Mouse (Mus musculus) cerebellum, adult 2 months (tissue): Measurements from ENCODE around the gene Igf2bp2. TPM values are rescaled to one million over a fixed set of nuclear protein-coding genes. Genes with fewer than 3 reads are reported as not detected.

Experiments
- DNase-seq, 2 experiments: peaks; one replicate each; pipeline ENCODE4 v3.0.0; 2021
- H3K27ac ChIP-seq: fragments of 200-500 bp; 2 replicates; pipeline ENCODE4 v1.5.1; 2012; ENCODE audit warnings: low read length, control low read depth, inconsistent platforms; ENCODE audit not compliant: insufficient read depth
- H3K27me3 ChIP-seq: fragments of 200-500 bp; 2 replicates; pipeline ENCODE4 v1.6.1; 2012; ENCODE audit warnings: inconsistent platforms, mild to moderate bottlenecking, low read length, moderate library complexity; ENCODE audit not compliant: control insufficient read depth, insufficient read depth
- H3K4me1 ChIP-seq: fragments of 200-500 bp; 2 replicates; pipeline ENCODE4 v1.6.1; 2011; ENCODE audit warnings: low read length; ENCODE audit not compliant: control insufficient read depth, insufficient read depth
- H3K4me3 ChIP-seq: fragments of 200-500 bp; replicated peaks from 2 replicates; pipeline ENCODE3; 2011; ENCODE audit warnings: mild to moderate bottlenecking, low read depth, low read length, control low read depth; ENCODE audit not compliant: insufficient read depth
- CTCF ChIP-seq: fragments of 200-500 bp; IDR thresholded peaks from 2 replicates; pipeline ENCODE4 v1.5.1; 2011; ENCODE audit warnings: low read depth, mild to moderate bottlenecking, control low read depth, low read length, moderate library complexity, borderline replicate concordance; ENCODE audit not compliant: insufficient read depth
- POLR2A ChIP-seq: fragments of 200-500 bp; IDR thresholded peaks from 2 replicates; pipeline ENCODE4 v1.6.1; 2011; ENCODE audit warnings: low read length, control low read depth, borderline replicate concordance; ENCODE audit not compliant: insufficient read depth
- WGBS: fragments of 180-500 bp; shearing (Covaris S2); methylation state at CpG from one replicate; pipeline ENCODE4 v1.1.7; 2018; 5-methylcytosine and 5-hydroxymethylcytosine counted together
- polyA plus RNA-seq: library from polyadenylated mRNA; depleted of rRNA; stranded (reverse); fragments of >200 nt; gene quantifications from 2 replicates; pipeline ENCODE4 v1.2.3, GENCODE M21; 2012

The Igf2bp2 gene
- polyA plus RNA-seq, 1 experiment, result 0.23 TPM

- WGBS, result 87% methylated on average over 4 of the region's 4 CpGs
- H3K4me1 ChIP-seq, result no peaks in the 10 kb centered on the region
- TF ChIP-seq POLR2A, result no peak
- TF ChIP-seq CTCF, result no peak
Measured at GRCm38 (mm10) chr16:22126936-22127335, 36.2 kb downstream of the Igf2bp2 start.

GRCm38 (mm10) chr16:22124325-22124918 lies 38.7 kb downstream of the Igf2bp2 start:
- 86% methylated on average over 7 of the region's 7 CpGs for WGBS
- Histone ChIP-seq H3K4me3 (no peak overlapping the region), H3K4me1 (no peaks in the 10 kb centered on the region), H3K27ac (no peak overlapping the region), H3K27me3 (no peaks in the 10 kb centered on the region)
- DNase-seq, result no peak
- TF ChIP-seq CTCF (no peak), POLR2A (no peak)

More at GRCm38 (mm10) chr16:22126936-22127335, 36.2 kb downstream of the Igf2bp2 start:
- Histone ChIP-seq H3K27me3 (no peaks in the 10 kb centered on the region), H3K4me3 (no peak overlapping the region), H3K27ac (no peak overlapping the region)
- DNase-seq, result no peak

GRCm38 (mm10) chr16:22123658-22124057 lies 39.4 kb downstream of the Igf2bp2 start:
- WGBS, result 20% methylated on average over 5 of the region's 5 CpGs
- no peaks in the 10 kb centered on the region for H3K4me1 ChIP-seq
- H3K27me3 ChIP-seq, result no peaks in the 10 kb centered on the region
- TF ChIP-seq POLR2A, result no peak
- peak; percentile 71; the same call in 1 of the 2 replicates for TF ChIP-seq CTCF
- peak; percentile 30 to 49 for DNase-seq
- H3K27ac ChIP-seq, result no peak overlapping the region
- no peak overlapping the region for H3K4me3 ChIP-seq

- no peaks in the 10 kb centered on the region for H3K4me1 ChIP-seq
- no peaks in the 10 kb centered on the region for H3K27me3 ChIP-seq
- DNase-seq, result no peak
- no peak for TF ChIP-seq POLR2A
- no peak for TF ChIP-seq CTCF
- H3K4me3 ChIP-seq, result no peak overlapping the region
- H3K27ac ChIP-seq, result no peak overlapping the region
- 91% methylated on average over 8 of the region's 8 CpGs for WGBS
Measured at GRCm38 (mm10) chr16:22121109-22121508, 42.0 kb downstream of the Igf2bp2 start.

- H3K4me1 ChIP-seq, result no peaks in the 10 kb centered on the region
- 92% methylated on average over 15 of the region's 15 CpGs for WGBS
- no peak overlapping the region for H3K27ac ChIP-seq
- no peak for DNase-seq
- no peaks in the 10 kb centered on the region for H3K27me3 ChIP-seq
- TF ChIP-seq POLR2A (no peak), CTCF (no peak)
- H3K4me3 ChIP-seq, result no peak overlapping the region
Measured at GRCm38 (mm10) chr16:22119524-22119923, 43.6 kb downstream of the Igf2bp2 start.

GRCm38 (mm10) chr16:22118716-22119501 lies 44.2 kb downstream of the Igf2bp2 start:
- TF ChIP-seq CTCF (no peak), POLR2A (no peak)
- Histone ChIP-seq H3K4me1 (no peaks in the 10 kb centered on the region), H3K4me3 (no peak overlapping the region), H3K27ac (no peak overlapping the region), H3K27me3 (no peaks in the 10 kb centered on the region)
- WGBS, result 81% methylated on average over 14 of the region's 14 CpGs
- DNase-seq, result no peak

- no peak for DNase-seq
- TF ChIP-seq POLR2A (no peak), CTCF (no peak)
- Histone ChIP-seq H3K4me1 (no peaks in the 10 kb centered on the region), H3K27ac (no peak overlapping the region), H3K27me3 (no peaks in the 10 kb centered on the region), H3K4me3 (no peak overlapping the region)
- 88% methylated on average over 4 of the region's 4 CpGs for WGBS
Measured at GRCm38 (mm10) chr16:22118151-22118550, 44.9 kb downstream of the Igf2bp2 start.

- Histone ChIP-seq H3K27me3 (no peaks in the 10 kb centered on the region), H3K4me1 (no peaks in the 10 kb centered on the region), H3K4me3 (no peak overlapping the region), H3K27ac (no peak overlapping the region)
- no peak for TF ChIP-seq POLR2A
- 94% methylated on average over 4 of the region's 4 CpGs for WGBS
- no peak for DNase-seq
Measured at GRCm38 (mm10) chr16:22116748-22117147, 46.4 kb downstream of the Igf2bp2 start.
